Mouse (Mus musculus): ENCODE results near the gene Pgc. TPM values are rescaled to one million over a fixed set of nuclear protein-coding genes. Genes with fewer than 3 reads are reported as not detected.

Pgc gene
- polyA plus RNA-seq, 1 experiment from 2014 or later = 122 TPM

GRCm38 (mm10) chr17:47754246-47754645 lies 27.6 kb downstream of the Pgc start:
- no peak overlapping the region for H3K9ac ChIP-seq (ENCODE audit: low read length)
- H3K27me3 ChIP-seq (ENCODE audit: control insufficient read depth, insufficient read depth, low read length) = no peaks in the 10 kb centered on the region
- no peak overlapping the region for H3K4me2 ChIP-seq (ENCODE audit: low read depth, low read length)
- ATAC-seq (ENCODE audit: insufficient read depth, low FRiP score) = peak; percentile 55; the same call in 1 of the 2 replicates
- H3K4me1 ChIP-seq (ENCODE audit: control insufficient read depth, insufficient read depth, low read length) = peaks cover 6% of the 10 kb centered on the region
- no peaks in the 10 kb centered on the region for H3K9me3 ChIP-seq (replicated peaks; ENCODE audit: control insufficient read depth, low read length)
- no peak overlapping the region for H3K27ac ChIP-seq (ENCODE audit: low read length)
- no peak overlapping the region for H3K4me3 ChIP-seq (replicated peaks; ENCODE audit: low read length)
- no peaks in the 10 kb centered on the region for H3K36me3 ChIP-seq (ENCODE audit: control insufficient read depth, insufficient read depth, low read length)
- WGBS = 63% methylated on average over 13 of the region's 13 CpGs

GRCm38 (mm10) chr17:47756366-47756765 lies 29.7 kb downstream of the Pgc start:
- H3K36me3 ChIP-seq (ENCODE audit: control insufficient read depth, insufficient read depth, low read length) = no peaks in the 10 kb centered on the region
- no peak overlapping the region for H3K4me2 ChIP-seq (ENCODE audit: low read depth, low read length)
- H3K27ac ChIP-seq (ENCODE audit: low read length) = no peak overlapping the region
- no peaks in the 10 kb centered on the region for H3K27me3 ChIP-seq (ENCODE audit: control insufficient read depth, insufficient read depth, low read length)
- H3K9me3 ChIP-seq (replicated peaks; ENCODE audit: control insufficient read depth, low read length) = no peaks in the 10 kb centered on the region
- 36% methylated on average over 6 of the region's 6 CpGs for WGBS
- no peak overlapping the region for H3K9ac ChIP-seq (ENCODE audit: low read length)
- 0 out of 2 replicates have a peak, but pooled peaks cover 6% of the 10 kb centered on the region for H3K4me1 ChIP-seq (ENCODE audit: control insufficient read depth, insufficient read depth, low read length)
- no peak for ATAC-seq (ENCODE audit: insufficient read depth, low FRiP score)
- H3K4me3 ChIP-seq (replicated peaks; ENCODE audit: low read length) = no peak overlapping the region

GRCm38 (mm10) chr17:47757056-47757610 lies 30.5 kb downstream of the Pgc start:
- no peak for ATAC-seq (ENCODE audit: insufficient read depth, low FRiP score)
- WGBS = 79% methylated on average over 7 of the region's 7 CpGs
- no peaks in the 10 kb centered on the region for H3K27me3 ChIP-seq (ENCODE audit: control insufficient read depth, insufficient read depth, low read length)
- H3K9ac ChIP-seq (ENCODE audit: low read length) = no peak overlapping the region
- peaks cover 7% of the 10 kb centered on the region; the same call in 1 of the 2 replicates for H3K4me1 ChIP-seq (ENCODE audit: control insufficient read depth, insufficient read depth, low read length)
- H3K27ac ChIP-seq (ENCODE audit: low read length) = no peak overlapping the region
- H3K36me3 ChIP-seq (ENCODE audit: control insufficient read depth, insufficient read depth, low read length) = no peaks in the 10 kb centered on the region
- H3K4me2 ChIP-seq (ENCODE audit: low read depth, low read length) = no peak overlapping the region
- no peak overlapping the region for H3K4me3 ChIP-seq (replicated peaks; ENCODE audit: low read length)
- H3K9me3 ChIP-seq (replicated peaks; ENCODE audit: control insufficient read depth, low read length) = no peaks in the 10 kb centered on the region

GRCm38 (mm10) chr17:47759702-47760410 lies 33.2 kb downstream of the Pgc start:
- Histone ChIP-seq H3K4me3 (replicated peaks; ENCODE audit: low read length) (no peak overlapping the region), H3K4me1 (ENCODE audit: control insufficient read depth, insufficient read depth, low read length) (peaks cover 23% of the 10 kb centered on the region), H3K36me3 (ENCODE audit: control insufficient read depth, insufficient read depth, low read length) (no peaks in the 10 kb centered on the region), H3K27me3 (ENCODE audit: control insufficient read depth, insufficient read depth, low read length) (no peaks in the 10 kb centered on the region), H3K9me3 (replicated peaks; ENCODE audit: control insufficient read depth, low read length) (no peaks in the 10 kb centered on the region), H3K4me2 (ENCODE audit: low read depth, low read length) (no peak overlapping the region), H3K27ac (ENCODE audit: low read length) (no peak overlapping the region), H3K9ac (ENCODE audit: low read length) (no peak overlapping the region)
- ATAC-seq (ENCODE audit: insufficient read depth, low FRiP score) = no peak
- 71% methylated on average over 15 of the region's 15 CpGs for WGBS

- H3K36me3 ChIP-seq (ENCODE audit: control insufficient read depth, insufficient read depth, low read length) = no peaks in the 10 kb centered on the region
- no peaks in the 10 kb centered on the region for H3K9me3 ChIP-seq (replicated peaks; ENCODE audit: control insufficient read depth, low read length)
- no peaks in the 10 kb centered on the region for H3K27me3 ChIP-seq (ENCODE audit: control insufficient read depth, insufficient read depth, low read length)
- H3K27ac ChIP-seq (ENCODE audit: low read length) = 0 out of 2 replicates have a peak overlapping the region, but pooled peaks have one; percentile 79
- WGBS = 76% methylated on average over 7 of the region's 7 CpGs
- H3K4me2 ChIP-seq (ENCODE audit: low read depth, low read length) = no peak overlapping the region
- H3K4me1 ChIP-seq (ENCODE audit: control insufficient read depth, insufficient read depth, low read length) = peaks cover 23% of the 10 kb centered on the region
- ATAC-seq (ENCODE audit: insufficient read depth, low FRiP score) = no peak
- H3K4me3 ChIP-seq (replicated peaks; ENCODE audit: low read length) = no peak overlapping the region
- 0 out of 2 replicates have a peak overlapping the region, but pooled peaks have one; percentile 56 for H3K9ac ChIP-seq (ENCODE audit: low read length)
Observed at GRCm38 (mm10) chr17:47762028-47762427, 35.4 kb downstream of the Pgc start.

GRCm38 (mm10) chr17:47762518-47763340 lies 36.1 kb downstream of the Pgc start:
- Histone ChIP-seq H3K9ac (ENCODE audit: low read length) (peak overlapping the region; percentile 56), H3K4me3 (replicated peaks; ENCODE audit: low read length) (no peak overlapping the region), H3K36me3 (ENCODE audit: control insufficient read depth, insufficient read depth, low read length) (no peaks in the 10 kb centered on the region), H3K4me1 (ENCODE audit: control insufficient read depth, insufficient read depth, low read length) (peaks cover 23% of the 10 kb centered on the region), H3K9me3 (replicated peaks; ENCODE audit: control insufficient read depth, low read length) (no peaks in the 10 kb centered on the region), H3K27ac (ENCODE audit: low read length) (peak overlapping the region; percentile 79), H3K27me3 (ENCODE audit: control insufficient read depth, insufficient read depth, low read length) (no peaks in the 10 kb centered on the region), H3K4me2 (ENCODE audit: low read depth, low read length) (no peak overlapping the region)
- ATAC-seq (ENCODE audit: insufficient read depth, low FRiP score) = peak; percentile 87
- 62% methylated on average over 13 of the region's 13 CpGs for WGBS

- Histone ChIP-seq H3K36me3 (ENCODE audit: control insufficient read depth, insufficient read depth, low read length) (no peaks in the 10 kb centered on the region), H3K9me3 (replicated peaks; ENCODE audit: control insufficient read depth, low read length) (no peaks in the 10 kb centered on the region), H3K4me3 (replicated peaks; ENCODE audit: low read length) (no peak overlapping the region), H3K27me3 (ENCODE audit: control insufficient read depth, insufficient read depth, low read length) (peaks cover 3% of the 10 kb centered on the region; the same call in 1 of the 2 replicates), H3K9ac (ENCODE audit: low read length) (no peak overlapping the region), H3K4me1 (ENCODE audit: control insufficient read depth, insufficient read depth, low read length) (peaks cover 17% of the 10 kb centered on the region), H3K4me2 (ENCODE audit: low read depth, low read length) (no peak overlapping the region), H3K27ac (ENCODE audit: low read length) (no peak overlapping the region)
- WGBS = 71% methylated on average over 4 of the region's 4 CpGs
- no peak for ATAC-seq (ENCODE audit: insufficient read depth, low FRiP score)
Observed at GRCm38 (mm10) chr17:47765986-47766385, 39.3 kb downstream of the Pgc start.

- H3K9ac ChIP-seq (ENCODE audit: low read length) = no peak overlapping the region
- no peak for ATAC-seq (ENCODE audit: insufficient read depth, low FRiP score)
- no peak overlapping the region for H3K27ac ChIP-seq (ENCODE audit: low read length)
- H3K4me2 ChIP-seq (ENCODE audit: low read depth, low read length) = no peak overlapping the region
- H3K4me3 ChIP-seq (replicated peaks; ENCODE audit: low read length) = no peak overlapping the region
- peaks cover 3% of the 10 kb centered on the region; the same call in 1 of the 2 replicates for H3K27me3 ChIP-seq (ENCODE audit: control insufficient read depth, insufficient read depth, low read length)
- 83% methylated on average over 6 of the region's 6 CpGs for WGBS
- H3K9me3 ChIP-seq (replicated peaks; ENCODE audit: control insufficient read depth, low read length) = no peaks in the 10 kb centered on the region
- no peaks in the 10 kb centered on the region for H3K36me3 ChIP-seq (ENCODE audit: control insufficient read depth, insufficient read depth, low read length)
- H3K4me1 ChIP-seq (ENCODE audit: control insufficient read depth, insufficient read depth, low read length) = peaks cover 17% of the 10 kb centered on the region
Observed at GRCm38 (mm10) chr17:47766407-47767043, 39.9 kb downstream of the Pgc start.

Measured in stomach, embryonic 16.5 days (tissue).